Mouse (Mus musculus): Measurements from ENCODE around the gene D1Ertd622e.

- no peak for TF ChIP-seq CTCF (IDR thresholded peaks at IDR 0.05; ENCODE audit: insufficient read depth, low read length)
- TF ChIP-seq POLR2A (IDR thresholded peaks at IDR 0.05; ENCODE audit: borderline replicate concordance, extremely low read depth, low read depth, low read length), result no peak
Measured at GRCm38 (mm10) chr1:97577062-97578024, 84.5 kb downstream of the D1Ertd622e start.

All from lung, adult 2 months (tissue).